Mouse (Mus musculus) CH12.LX (cell line): ENCODE measurements at regions not wholly inside any gene's neighbourhood (a gene's known extent, or its start where the extent isn't known, plus 50 kb on each side); places are given as distances from the start of the nearest gene placed in this dataset.

Experiments used
- DNase-seq: peaks from one replicate; pipeline ENCODE4 v3.0.0-alpha.2; 2013; ENCODE audit errors: extremely low read depth
- H3K27ac ChIP-seq: 2 replicates; pipeline ENCODE4 v1.5.1; 2012; ENCODE audit warnings: low read depth, mild to moderate bottlenecking, control low read depth, moderate library complexity; ENCODE audit not compliant: insufficient read depth
- H3K27me3 ChIP-seq: replicated peaks from 2 replicates; pipeline ENCODE3; 2012; ENCODE audit warnings: inconsistent platforms
- H3K36me3 ChIP-seq, 2 experiments: replicated peaks in 1 of 2; 2 replicates each; pipeline versions ENCODE3 to v1.6.1; 2012; ENCODE audit warnings: inconsistent platforms in 1 of 2, low read length in 1 of 2, mild to moderate bottlenecking in 1 of 2, mixed read lengths in 1 of 2, moderate library complexity in 1 of 2; ENCODE audit not compliant: control insufficient read depth in 1 of 2, insufficient read depth in 1 of 2
- H3K4me1 ChIP-seq, 2 experiments: 2 replicates each; pipeline ENCODE4 v1.6.1; 2012; ENCODE audit warnings: inconsistent platforms in 1 of 2, moderate library complexity in 1 of 2; ENCODE audit not compliant: insufficient read depth in 2 of 2, control insufficient read depth in 1 of 2
- H3K4me2 ChIP-seq: 2 replicates; pipeline ENCODE4 v1.6.1; 2012; ENCODE audit warnings: low read depth, mild to moderate bottlenecking, control low read depth; ENCODE audit not compliant: poor library complexity, insufficient read depth, severe bottlenecking
- H3K4me3 ChIP-seq, 3 experiments: fragments of 150-350 bp in 1 of 3; sonication (generic) in 1 of 3; replicated peaks in 1 of 3; 2 replicates each; pipeline versions ENCODE3 to v1.5.1; 2011 to 2012; ENCODE audit warnings: low read depth in 2 of 3, low read length in 2 of 3, mild to moderate bottlenecking in 2 of 3, moderate library complexity in 2 of 3, control low read depth in 1 of 3, improper control_type of control experiment in 1 of 3, inconsistent platforms in 1 of 3, mixed read lengths in 1 of 3; ENCODE audit not compliant: poor library complexity in 1 of 3
- H3K79me2 ChIP-seq: replicated peaks from 2 replicates; pipeline ENCODE4 v1.6.1; 2012; ENCODE audit warnings: mild to moderate bottlenecking, moderate library complexity; ENCODE audit not compliant: control insufficient read depth, poor library complexity, insufficient read depth, severe bottlenecking; ENCODE audit errors: extremely low read depth
- H3K9ac ChIP-seq: 2 replicates; pipeline ENCODE4 v1.6.1; 2012; ENCODE audit warnings: low read depth, mild to moderate bottlenecking, control low read depth, moderate library complexity; ENCODE audit not compliant: insufficient read depth
- H3K9me3 ChIP-seq: replicated peaks from 2 replicates; pipeline ENCODE3; 2012; ENCODE audit warnings: low read length, inconsistent platforms, mixed read lengths
- CHD2 ChIP-seq: IDR thresholded peaks from 2 replicates; pipeline ENCODE4 v1.6.1; 2011; ENCODE audit warnings: low read length, improper control_type of control experiment
- CTCF ChIP-seq, 2 experiments: IDR thresholded peaks in 1 of 2; conservative IDR thresholded peaks in 1 of 2; 2 replicates each; pipeline ENCODE4 v1.5.1; 2011 to 2012; ENCODE audit warnings: low read depth in 2 of 2, low read length in 2 of 2, improper control_type of control experiment in 1 of 2, inconsistent platforms in 1 of 2, mild to moderate bottlenecking in 1 of 2, moderate library complexity in 1 of 2
- ELF1 ChIP-seq: IDR thresholded peaks from 2 replicates; pipeline ENCODE4 v1.6.1; 2014; ENCODE audit warnings: low read depth, mild to moderate bottlenecking, inconsistent platforms, low read length, improper control_type of control experiment
- EP300 ChIP-seq: IDR thresholded peaks from 2 replicates; pipeline ENCODE4 v1.6.1; 2011; ENCODE audit warnings: low read length, improper control_type of control experiment
- ETS1 ChIP-seq: conservative IDR thresholded peaks from 2 replicates; pipeline ENCODE4 v1.6.1; 2012; ENCODE audit warnings: low read depth, mild to moderate bottlenecking, inconsistent platforms, low read length, improper control_type of control experiment, moderate library complexity
- GABPA ChIP-seq: IDR thresholded peaks from 2 replicates; pipeline ENCODE4 v1.6.1; 2012; ENCODE audit warnings: low read depth, low read length, improper control_type of control experiment, inconsistent platforms; ENCODE audit not compliant: insufficient replicate concordance
- JUN ChIP-seq: IDR thresholded peaks from 2 replicates; pipeline ENCODE4 v1.6.1; 2011; ENCODE audit warnings: low read depth, mild to moderate bottlenecking, low read length, improper control_type of control experiment, moderate library complexity; ENCODE audit not compliant: insufficient read depth
- KAT2A ChIP-seq: IDR thresholded peaks from 2 replicates; pipeline ENCODE4 v1.6.1; 2012; ENCODE audit warnings: low read length, improper control_type of control experiment, inconsistent platforms; ENCODE audit not compliant: insufficient replicate concordance
- MAFK ChIP-seq: IDR thresholded peaks from 2 replicates; pipeline ENCODE4 v1.6.1; 2011; ENCODE audit warnings: low read length, improper control_type of control experiment; ENCODE audit not compliant: insufficient replicate concordance
- MAZ ChIP-seq: IDR thresholded peaks from 2 replicates; pipeline ENCODE4 v1.6.1; 2012; ENCODE audit warnings: low read depth, mild to moderate bottlenecking, inconsistent platforms, low read length, improper control_type of control experiment, moderate library complexity
- MEF2A ChIP-seq: IDR thresholded peaks from 2 replicates; pipeline ENCODE4 v1.6.1; 2014; ENCODE audit warnings: low read depth, mild to moderate bottlenecking, inconsistent platforms, low read length, improper control_type of control experiment, borderline replicate concordance
- MYC ChIP-seq: IDR thresholded peaks from 2 replicates; pipeline ENCODE4 v1.6.1; 2011; ENCODE audit warnings: low read depth, mild to moderate bottlenecking, improper control_type of control experiment, low read length
- NELFE ChIP-seq: IDR thresholded peaks from 2 replicates; pipeline ENCODE4 v1.6.1; 2011; ENCODE audit warnings: low read depth, low read length, improper control_type of control experiment
- NRF1 ChIP-seq: IDR thresholded peaks from 2 replicates; pipeline ENCODE4 v1.6.1; 2014; ENCODE audit warnings: low read depth, mild to moderate bottlenecking, inconsistent platforms, low read length, improper control_type of control experiment, moderate library complexity
- PAX5 ChIP-seq: IDR thresholded peaks from 2 replicates; pipeline ENCODE4 v1.6.1; 2012; ENCODE audit warnings: low read length, inconsistent platforms, mixed read lengths
- POLR2A ChIP-seq: IDR thresholded peaks from 2 replicates; pipeline ENCODE4 v1.6.1; 2011; ENCODE audit warnings: low read depth, mild to moderate bottlenecking, improper control_type of control experiment, low read length
- POLR2AphosphoS2 ChIP-seq: IDR thresholded peaks from 2 replicates; pipeline ENCODE4 v1.6.1; 2011; ENCODE audit warnings: low read depth, low read length, improper control_type of control experiment
- RAD21 ChIP-seq: IDR thresholded peaks from 2 replicates; pipeline ENCODE4 v1.6.1; 2011; ENCODE audit warnings: low read depth, mild to moderate bottlenecking, low read length, improper control_type of control experiment, moderate library complexity
- RCOR1 ChIP-seq: conservative IDR thresholded peaks from 2 replicates; pipeline ENCODE4 v1.6.1; 2012; ENCODE audit warnings: low read depth, mild to moderate bottlenecking, inconsistent platforms, low read length, improper control_type of control experiment
- SIN3A ChIP-seq: IDR thresholded peaks from 2 replicates; pipeline ENCODE4 v1.6.1; 2012; ENCODE audit warnings: low read length, improper control_type of control experiment, inconsistent platforms
- SMC3 ChIP-seq: IDR thresholded peaks from 2 replicates; pipeline ENCODE4 v1.6.1; 2011; ENCODE audit warnings: low read depth, low read length, improper control_type of control experiment
- UBTF ChIP-seq: IDR thresholded peaks from 2 replicates; pipeline ENCODE4 v1.6.1; 2012; ENCODE audit warnings: low read depth, mild to moderate bottlenecking, inconsistent platforms, low read length, improper control_type of control experiment, moderate library complexity
- USF2 ChIP-seq: conservative IDR thresholded peaks from 2 replicates; pipeline ENCODE4 v1.6.1; 2011; ENCODE audit warnings: low read depth, low read length, improper control_type of control experiment
- ZC3H11A ChIP-seq: IDR thresholded peaks from 2 replicates; pipeline ENCODE4 v1.6.1; 2012; ENCODE audit warnings: low read depth, mild to moderate bottlenecking, inconsistent platforms, low read length, improper control_type of control experiment
- ZMIZ1 ChIP-seq: IDR thresholded peaks from 2 replicates; pipeline ENCODE4 v1.6.1; 2012; ENCODE audit warnings: low read depth, mild to moderate bottlenecking, inconsistent platforms, low read length, improper control_type of control experiment
- dilution Hi-C: fragments of 300-500 bp; cut with MboI; formaldehyde crosslinking; loops from 2 replicates; pipeline ENCODE4 v1.14.3; 2020; ENCODE audit warnings: low sequenced_read_pairs; ENCODE audit not compliant: extremely low pct_unique_long_range_greater_than_20kb, extremely low pct_ligation_motif_present
- in situ Hi-C: fragments of 300-500 bp; cut with MboI; formaldehyde crosslinking; loops from 3 replicates; pipeline ENCODE4 v1.14.3; 2019; ENCODE audit warnings: low sequenced_read_pairs, low pct_ligation_motif_present, low pct_unique_long_range_greater_than_20kb, mixed read lengths

GRCm38 (mm10) chr15:87335737-87336136 lies 208.4 kb upstream of the Fam19a5 start:
- Histone ChIP-seq H3K27ac (no peak overlapping the region), H3K4me3 (no peak overlapping the region), H3K36me3 (no peaks in the 10 kb centered on the region), H3K9ac (no peak overlapping the region), H3K79me2 (no peaks in the 10 kb centered on the region), H3K4me1 (no peaks in the 10 kb centered on the region), H3K27me3 (no peaks in the 10 kb centered on the region), H3K9me3 (peaks cover 90% of the 10 kb centered on the region), H3K4me2 (no peak overlapping the region)
- no peak for TF ChIP-seq CHD2
- TF ChIP-seq MAFK: no peak
- no peak for TF ChIP-seq CTCF (conservative IDR thresholded peaks at IDR 0.05 in 1 of 2, IDR thresholded peaks at IDR 0.05 in 1 of 2; ENCODE audit: low read depth in 2 of 2, low read length in 2 of 2)
- no peak for TF ChIP-seq JUN
- no peak for TF ChIP-seq ZC3H11A
- no peak for TF ChIP-seq SMC3
- no peak for TF ChIP-seq POLR2AphosphoS2
- no peak for TF ChIP-seq PAX5
- no peak for TF ChIP-seq EP300
- no peak for TF ChIP-seq ELF1
- no peak for TF ChIP-seq ETS1
- TF ChIP-seq NELFE: no peak
- no peak for TF ChIP-seq NRF1
- no peak for TF ChIP-seq MAZ
- TF ChIP-seq MEF2A: no peak
- no peak for TF ChIP-seq USF2
- TF ChIP-seq ZMIZ1: no peak
- TF ChIP-seq UBTF: no peak
- no peak for TF ChIP-seq RCOR1
- no peak for TF ChIP-seq MYC
- in situ Hi-C loops (no loop called here), dilution Hi-C loops (no loop called here)
- DNase-seq: no peak

- Histone ChIP-seq H3K4me1 (no peaks in the 10 kb centered on the region), H3K4me3 (no peak overlapping the region), H3K79me2 (no peaks in the 10 kb centered on the region), H3K36me3 (no peaks in the 10 kb centered on the region), H3K27me3 (no peaks in the 10 kb centered on the region), H3K9ac (no peak overlapping the region), H3K4me2 (no peak overlapping the region), H3K9me3 (peaks cover 91% of the 10 kb centered on the region), H3K27ac (no peak overlapping the region)
- dilution Hi-C loops: no loop called here
- TF ChIP-seq USF2: no peak
- no peak for TF ChIP-seq SIN3A
- TF ChIP-seq MEF2A: no peak
- no peak for TF ChIP-seq RAD21
- TF ChIP-seq SMC3: no peak
- TF ChIP-seq KAT2A: no peak
- no peak for TF ChIP-seq NELFE
- no peak for TF ChIP-seq POLR2A
- TF ChIP-seq CHD2: no peak
- no peak for TF ChIP-seq GABPA
- TF ChIP-seq MAZ: no peak
- no peak for DNase-seq
- in situ Hi-C loops: no loop called here
Observed at GRCm38 (mm10) chr15:87339904-87340303, 204.2 kb upstream of the Fam19a5 start.
